Mouse (Mus musculus) myocyte (in vitro differentiated cells): Measurements from ENCODE around the gene Nefh. TPM values are rescaled to one million over a fixed set of nuclear protein-coding genes. Genes with fewer than 3 reads are reported as not detected.

Experiments
- H3K27me3 ChIP-seq: one replicate; pipeline ENCODE4 v1.6.1; 2011; ENCODE audit not compliant: control insufficient read depth, insufficient read depth, insufficient read length
- H3K36me3 ChIP-seq: one replicate; pipeline ENCODE4 v1.6.1; 2011; ENCODE audit not compliant: control insufficient read depth, insufficient read depth
- H3K4me2 ChIP-seq: one replicate; pipeline ENCODE4 v1.6.1; 2011; ENCODE audit warnings: low read depth, control low read depth
- H3K4me3 ChIP-seq: one replicate; pipeline ENCODE4 v1.5.1; 2011; ENCODE audit warnings: mild to moderate bottlenecking, control low read depth, moderate library complexity
- H3K79me2 ChIP-seq: one replicate; pipeline ENCODE4 v1.6.1; 2011; ENCODE audit not compliant: control insufficient read depth, insufficient read depth
- H3ac ChIP-seq: one replicate; pipeline ENCODE4 v1.6.1; 2011; ENCODE audit not compliant: control insufficient read depth, insufficient read length
- CEBPB ChIP-seq: IDR thresholded peaks from 2 replicates; pipeline ENCODE4 v1.6.1; 2011; ENCODE audit warnings: mild to moderate bottlenecking, moderate library complexity; ENCODE audit not compliant: poor library complexity, insufficient read depth, severe bottlenecking
- E2F4 ChIP-seq: IDR thresholded peaks from one replicate; pipeline ENCODE4 v1.6.1; 2011; ENCODE audit warnings: mild to moderate bottlenecking, control low read depth, moderate library complexity; ENCODE audit not compliant: insufficient read depth
- MAX ChIP-seq: IDR thresholded peaks from one replicate; pipeline ENCODE4 v1.6.1; 2011; ENCODE audit warnings: low read depth, mild to moderate bottlenecking, control low read depth
- MYOD1 ChIP-seq, 3 experiments: IDR thresholded peaks; one replicate each; pipeline ENCODE4 v1.6.1; 2011; ENCODE audit warnings: control low read depth in 2 of 3, low read depth in 2 of 3, mild to moderate bottlenecking in 2 of 3, moderate library complexity in 1 of 3; ENCODE audit not compliant: insufficient read length in 2 of 3, control insufficient read depth in 1 of 3
- MYOG ChIP-seq, 3 experiments: IDR thresholded peaks; one replicate each; pipeline ENCODE4 v1.6.1; 2011; ENCODE audit warnings: control low read depth in 2 of 3, low read depth in 2 of 3, mild to moderate bottlenecking in 2 of 3; ENCODE audit not compliant: insufficient read length in 2 of 3, control insufficient read depth in 1 of 3, insufficient read depth in 1 of 3
- POLR2A ChIP-seq: IDR thresholded peaks from one replicate; pipeline ENCODE4 v1.6.1; 2011; ENCODE audit warnings: low read depth, mild to moderate bottlenecking, control low read depth, moderate library complexity; ENCODE audit not compliant: insufficient read length
- POLR2AphosphoS2 ChIP-seq: IDR thresholded peaks from one replicate; pipeline ENCODE4 v1.6.1; 2011; ENCODE audit warnings: low read depth, control low read depth; ENCODE audit not compliant: insufficient read length
- REST ChIP-seq: IDR thresholded peaks from one replicate; pipeline ENCODE4 v1.6.1; 2011; ENCODE audit warnings: mild to moderate bottlenecking, control low read depth, moderate library complexity; ENCODE audit not compliant: insufficient read depth, insufficient read length
- SRF ChIP-seq: IDR thresholded peaks from one replicate; pipeline ENCODE4 v1.6.1; 2011; ENCODE audit warnings: low read depth; ENCODE audit not compliant: control insufficient read depth, insufficient read length
- TCF12 ChIP-seq: IDR thresholded peaks from one replicate; pipeline ENCODE4 v1.6.1; 2011; ENCODE audit warnings: mild to moderate bottlenecking, control low read depth; ENCODE audit not compliant: poor library complexity, insufficient read depth, severe bottlenecking
- TCF3 ChIP-seq: IDR thresholded peaks from one replicate; pipeline ENCODE4 v1.6.1; 2011; ENCODE audit warnings: low read depth, control low read depth; ENCODE audit not compliant: insufficient read length
- USF1 ChIP-seq: IDR thresholded peaks from one replicate; pipeline ENCODE4 v1.6.1; 2011; ENCODE audit warnings: low read depth, mild to moderate bottlenecking, control low read depth, moderate library complexity
- polyA plus RNA-seq: library from polyadenylated mRNA; unstranded; fragments of >200 nt; fragmentation: generic; extraction: Trizol; gene quantifications from one replicate; pipeline ENCODE4 v1.2.1, GENCODE M21; 2012; ENCODE audit warnings: missing spikeins

Nefh gene
- polyA plus RNA-seq, 1 experiment = 0.04 TPM

- Histone ChIP-seq H3K79me2 (no peaks in the 10 kb centered on the region), H3ac (no peak overlapping the region), H3K4me3 (no peak overlapping the region), H3K27me3 (no peaks in the 10 kb centered on the region), H3K36me3 (no peaks in the 10 kb centered on the region), H3K4me2 (no peak overlapping the region)
- TF ChIP-seq POLR2A (no peak), MYOD1 (IDR thresholded peaks at IDR 0.05; ENCODE audit: control insufficient read depth in 1 of 3, insufficient read length in 2 of 3, low read depth in 2 of 3) (no peak), USF1 (no peak), MAX (no peak), MYOG (IDR thresholded peaks at IDR 0.05; ENCODE audit: control insufficient read depth in 1 of 3, insufficient read depth in 1 of 3, insufficient read length in 2 of 3, low read depth in 2 of 3) (no peak), TCF3 (no peak), REST (no peak)
Observed at GRCm38 (mm10) chr11:4983010-4983409, 35.1 kb upstream of the Nefh start.

GRCm38 (mm10) chr11:4975623-4976022 is 27.8 kb upstream of the Nefh start:
- no peaks in the 10 kb centered on the region for H3K79me2 ChIP-seq
- H3ac ChIP-seq = no peak overlapping the region
- no peaks in the 10 kb centered on the region for H3K36me3 ChIP-seq
- H3K27me3 ChIP-seq = peaks cover 15% of the 10 kb centered on the region
- H3K4me3 ChIP-seq = no peak overlapping the region
- TF ChIP-seq MAX (no peak), SRF (no peak), POLR2AphosphoS2 (no peak), USF1 (no peak), E2F4 (no peak), TCF12 (no peak)
- no peak overlapping the region for H3K4me2 ChIP-seq

GRCm38 (mm10) chr11:4974376-4975122 is 26.7 kb upstream of the Nefh start:
- Histone ChIP-seq H3K27me3 (peaks cover 15% of the 10 kb centered on the region), H3ac (no peak overlapping the region), H3K4me3 (no peak overlapping the region), H3K36me3 (no peaks in the 10 kb centered on the region), H3K4me2 (no peak overlapping the region), H3K79me2 (no peaks in the 10 kb centered on the region)
- TF ChIP-seq TCF12 = no peak
- no peak for TF ChIP-seq MAX
- no peak for TF ChIP-seq REST
- no peak for TF ChIP-seq USF1
- TF ChIP-seq CEBPB = no peak
- no peak for TF ChIP-seq MYOG (IDR thresholded peaks at IDR 0.05; ENCODE audit: control insufficient read depth in 1 of 3, insufficient read depth in 1 of 3, insufficient read length in 2 of 3, low read depth in 2 of 3)
- TF ChIP-seq SRF = no peak
- no peak for TF ChIP-seq TCF3
- TF ChIP-seq MYOD1 (IDR thresholded peaks at IDR 0.05; ENCODE audit: control insufficient read depth in 1 of 3, insufficient read length in 2 of 3, low read depth in 2 of 3) = no peak
- TF ChIP-seq E2F4 = no peak
- no peak for TF ChIP-seq POLR2AphosphoS2
- TF ChIP-seq POLR2A = no peak

GRCm38 (mm10) chr11:4973871-4974256 is 26.0 kb upstream of the Nefh start:
- TF ChIP-seq MYOG (IDR thresholded peaks at IDR 0.05; ENCODE audit: control insufficient read depth in 1 of 3, insufficient read depth in 1 of 3, insufficient read length in 2 of 3, low read depth in 2 of 3) (no peak), USF1 (no peak), MAX (no peak), POLR2AphosphoS2 (no peak), E2F4 (no peak), TCF3 (no peak), SRF (no peak), CEBPB (no peak), TCF12 (no peak)
- H3ac ChIP-seq = no peak overlapping the region
- no peak overlapping the region for H3K4me2 ChIP-seq
- H3K27me3 ChIP-seq = peaks cover 15% of the 10 kb centered on the region
- no peaks in the 10 kb centered on the region for H3K36me3 ChIP-seq
- no peaks in the 10 kb centered on the region for H3K79me2 ChIP-seq
- no peak overlapping the region for H3K4me3 ChIP-seq

- no peaks in the 10 kb centered on the region for H3K79me2 ChIP-seq
- peaks cover 19% of the 10 kb centered on the region for H3K27me3 ChIP-seq
- H3K36me3 ChIP-seq = no peaks in the 10 kb centered on the region
- H3K4me3 ChIP-seq = no peak overlapping the region
- no peak overlapping the region for H3ac ChIP-seq
- H3K4me2 ChIP-seq = no peak overlapping the region
- TF ChIP-seq SRF = no peak
- no peak for TF ChIP-seq REST
- no peak for TF ChIP-seq CEBPB
- no peak for TF ChIP-seq MYOD1 (IDR thresholded peaks at IDR 0.05; ENCODE audit: control insufficient read depth in 1 of 3, insufficient read length in 2 of 3, low read depth in 2 of 3)
- no peak for TF ChIP-seq MYOG (IDR thresholded peaks at IDR 0.05; ENCODE audit: control insufficient read depth in 1 of 3, insufficient read depth in 1 of 3, insufficient read length in 2 of 3, low read depth in 2 of 3)
- no peak for TF ChIP-seq POLR2A
- no peak for TF ChIP-seq TCF3
- no peak for TF ChIP-seq POLR2AphosphoS2
- TF ChIP-seq MAX = no peak
- no peak for TF ChIP-seq USF1
- no peak for TF ChIP-seq TCF12
- no peak for TF ChIP-seq E2F4
Observed at GRCm38 (mm10) chr11:4972967-4973870, 25.4 kb upstream of the Nefh start.
